Comparison of ENCODE assay signal across 17 mouse cellular contexts in the genomic region with DNA sequence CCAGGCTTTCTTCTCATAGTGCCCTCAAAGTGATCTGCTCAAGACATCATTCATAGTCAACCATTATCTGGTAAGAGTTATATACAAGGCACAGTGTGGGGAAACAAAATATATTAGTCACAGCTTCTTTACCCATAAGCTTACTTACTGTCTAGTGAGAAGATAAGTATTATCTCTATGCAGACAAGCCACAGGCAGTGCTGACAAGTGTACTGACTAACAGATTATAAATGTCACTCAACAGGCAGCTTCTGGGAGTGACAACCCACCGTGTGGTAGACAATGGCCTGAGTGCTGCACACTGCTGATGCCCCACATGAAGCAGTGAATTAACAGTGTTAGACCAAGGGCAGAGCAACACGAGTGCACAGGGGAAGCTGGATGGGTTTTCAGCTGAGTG. TPM values are rescaled to one million over a fixed set of nuclear protein-coding genes. Genes with fewer than 3 reads are reported as not detected.
DNase-seq lines count a peak whose midpoint lies in the region; ATAC-seq and TF ChIP-seq lines count a peak whose summit lies in the region.
"Had no signal": no experiment of that assay in that cellular context is flagged by ENCODE, and none has a peak within 500 bp of the region (broad histone marks: within the 10 kb centered on the region; RNA-seq: fewer than 3 reads in every experiment).

No protein-coding gene starts in this region.

- no peak overlapping the region for H3K4me3 ChIP-seq in lung, embryonic 14.5 days (ENCODE audit: low read depth, low read length)
- H3K4me3 ChIP-seq in intestine, postnatal 0 days (ENCODE audit: low read depth, low read length) = no peak overlapping the region
- H3K4me3 ChIP-seq in liver, embryonic 16.5 days (ENCODE audit: low read depth, low read length) = no peak overlapping the region
- H3K4me3 ChIP-seq in small intestine, adult 2 months (ENCODE audit: low read depth, low read length) = no peak overlapping the region
- H3K4me3 ChIP-seq: embryonic facial prominence, embryonic 15.5 days; gastrocnemius, adult 2 months; heart, embryonic 13.5 days; hindbrain, embryonic 15.5 days had no signal

- no peak overlapping the region for H3K4me2 ChIP-seq in lung, embryonic 14.5 days
- H3K4me2 ChIP-seq in intestine, postnatal 0 days (replicated peaks; ENCODE audit: low read depth) = no peak overlapping the region
- no peak overlapping the region for H3K4me2 ChIP-seq in liver, embryonic 16.5 days (ENCODE audit: low read depth, low read length)
- H3K4me2 ChIP-seq: embryonic facial prominence, embryonic 15.5 days; heart, embryonic 13.5 days; hindbrain, embryonic 15.5 days had no signal

- no peak overlapping the region for H3K9ac ChIP-seq in lung, embryonic 14.5 days
- no peak overlapping the region for H3K9ac ChIP-seq in intestine, postnatal 0 days (ENCODE audit: low read depth, low read length)
- no peak overlapping the region for H3K9ac ChIP-seq in liver, embryonic 16.5 days (ENCODE audit: low read depth, low read length)
- H3K9ac ChIP-seq: embryonic facial prominence, embryonic 15.5 days; heart, embryonic 13.5 days; hindbrain, embryonic 15.5 days had no signal

- H3K27me3 ChIP-seq in lung, embryonic 14.5 days (ENCODE audit: insufficient read depth, low read length) = no peaks in the 10 kb centered on the region
- H3K27me3 ChIP-seq in intestine, postnatal 0 days (replicated peaks; ENCODE audit: control insufficient read depth, insufficient read depth, low read length) = no peaks in the 10 kb centered on the region
- H3K27me3 ChIP-seq in liver, embryonic 16.5 days (ENCODE audit: control insufficient read depth, insufficient read depth, low read depth, low read length) = no peaks in the 10 kb centered on the region
- H3K27me3 ChIP-seq in small intestine, adult 2 months (ENCODE audit: control insufficient read depth, insufficient read depth, low read length) = no peaks in the 10 kb centered on the region
- H3K27me3 ChIP-seq: embryonic facial prominence, embryonic 15.5 days; heart, embryonic 13.5 days; hindbrain, embryonic 15.5 days had no signal

- H3K36me3 ChIP-seq in lung, embryonic 14.5 days (ENCODE audit: insufficient read depth) = peaks cover 84% of the 10 kb centered on the region
- peaks cover 77% of the 10 kb centered on the region for H3K36me3 ChIP-seq in intestine, postnatal 0 days (ENCODE audit: control insufficient read depth, insufficient read depth)
- H3K36me3 ChIP-seq in liver, embryonic 16.5 days (ENCODE audit: control insufficient read depth, insufficient read depth) = peaks cover 35% of the 10 kb centered on the region
- peaks cover 88% of the 10 kb centered on the region for H3K36me3 ChIP-seq in small intestine, adult 2 months (ENCODE audit: control insufficient read depth, insufficient read depth, low read length)

- H3K9me3 ChIP-seq in lung, embryonic 14.5 days (ENCODE audit: low read depth, low read length) = no peaks in the 10 kb centered on the region
- no peaks in the 10 kb centered on the region for H3K9me3 ChIP-seq in intestine, postnatal 0 days (ENCODE audit: control insufficient read depth)
- H3K9me3 ChIP-seq in liver, embryonic 16.5 days (replicated peaks; ENCODE audit: control insufficient read depth, low read length) = no peaks in the 10 kb centered on the region
- H3K9me3 ChIP-seq: embryonic facial prominence, embryonic 15.5 days; heart, embryonic 13.5 days; hindbrain, embryonic 15.5 days had no signal

- WGBS in lung, embryonic 14.5 days = 50% methylated on average over 2 of the region's 2 CpGs
- WGBS in intestine, postnatal 0 days = 54% methylated on average over 2 of the region's 2 CpGs
- 22% methylated on average over 2 of the region's 2 CpGs for WGBS in liver, embryonic 16.5 days (ENCODE audit: insufficient replicate concordance)
- 53% methylated on average over 2 of the region's 2 CpGs for WGBS in small intestine, adult 2 months

- peak; percentile 44 for ATAC-seq in lung, embryonic 14.5 days (ENCODE audit: insufficient read depth)
- ATAC-seq in intestine, postnatal 0 days = no peak
- peak; percentile 89 for ATAC-seq in liver, embryonic 16.5 days (ENCODE audit: low read depth)

- no peak for DNase-seq in lung, embryonic 14.5 days
- DNase-seq in lung, postnatal 25 days (ENCODE audit: low spot score) = no peak
- DNase-seq in cerebellum, postnatal 14 days = no peak
- no peak for DNase-seq in left cerebral cortex, postnatal 10 days (ENCODE audit: extremely low spot score in 1 of 2, low spot score in 2 of 2)
- DNase-seq in heart, adult 9 months (ENCODE audit: low spot score in 2 of 2) = no peak
- DNase-seq: gastrocnemius, adult 2 months; heart, postnatal 36 days; kidney, adult 2 months; kidney, postnatal 25 days; lung, adult 2 months; right cerebral cortex, postnatal 25 days had no signal

- no peaks in the 10 kb centered on the region for H3K4me1 ChIP-seq in lung, embryonic 14.5 days (ENCODE audit: insufficient read depth)
- H3K4me1 ChIP-seq in intestine, postnatal 0 days (replicated peaks; ENCODE audit: control insufficient read depth, insufficient read depth, low read length) = no peaks in the 10 kb centered on the region; the same call in 1 of the 2 replicates
- peaks cover 24% of the 10 kb centered on the region for H3K4me1 ChIP-seq in liver, embryonic 16.5 days (ENCODE audit: control insufficient read depth, low read depth, low read length)
- peaks cover 28% of the 10 kb centered on the region for H3K4me1 ChIP-seq in small intestine, adult 2 months (ENCODE audit: control insufficient read depth, insufficient read depth, insufficient read length, low read length)
- H3K4me1 ChIP-seq: embryonic facial prominence, embryonic 15.5 days; hindbrain, embryonic 15.5 days had no signal

- no peak for TF ChIP-seq CTCF in lung, embryonic 14.5 days (IDR thresholded peaks at IDR 0.05; ENCODE audit: low read depth)
- no peak for TF ChIP-seq CTCF in intestine, postnatal 0 days (IDR thresholded peaks at IDR 0.05; ENCODE audit: low read depth)
- TF ChIP-seq CTCF in small intestine, adult 2 months (IDR thresholded peaks at IDR 0.05; ENCODE audit: extremely low read depth, insufficient read length, insufficient replicate concordance, low read depth, low read length) = no peak

- intact Hi-C loops in left cerebral cortex, postnatal 10 days (cut with DNase I) = no loop called here

- H3K27ac ChIP-seq in lung, embryonic 14.5 days (ENCODE audit: low read depth) = no peak overlapping the region
- H3K27ac ChIP-seq in intestine, postnatal 0 days (ENCODE audit: low read depth, low read length) = 0 out of 2 replicates have a peak overlapping the region, but pooled peaks have one; percentile 15
- peak overlapping the region; percentile 64; the same call in 1 of the 2 replicates for H3K27ac ChIP-seq in liver, embryonic 16.5 days (ENCODE audit: low read length)
- peak overlapping the region; percentile 58 for H3K27ac ChIP-seq in small intestine, adult 2 months (ENCODE audit: insufficient read depth, low read depth, low read length)
- H3K27ac ChIP-seq: embryonic facial prominence, embryonic 15.5 days; heart, embryonic 13.5 days; hindbrain, embryonic 15.5 days had no signal

- TF ChIP-seq POLR2A in small intestine, adult 2 months (IDR thresholded peaks at IDR 0.05; ENCODE audit: low read depth, low read length) = no peak

RNA-seq across cellular contexts. Expression of gene Max, which starts 20.5 kb away (rescaled TPM):
- 23.7 and 25.5 TPM in 2 replicates for polyA plus RNA-seq in lung, embryonic 14.5 days (2014; fragmentation: Nextera tagmentation; extraction: Ambion mirVana)
- polyA plus RNA-seq in intestine, postnatal 0 days (2015; fragmentation: Nextera tagmentation; extraction: Ambion mirVana) = 24.7 and 27.7 TPM in 2 replicates
- 5.4 and 7.6 TPM in 2 replicates for polyA plus RNA-seq in liver, embryonic 16.5 days (2015; fragmentation: Nextera tagmentation; extraction: Ambion mirVana)
- polyA plus RNA-seq in small intestine, adult 2 months (2012; rRNA removed) = 34.6 and 99.1 TPM in 2 replicates
- 10 to 100 TPM; 76.2 to 78.5 TPM for total RNA-seq in left cerebral cortex, postnatal 10 days (2021)
